Mouse (Mus musculus) midbrain, embryonic 13.5 days (tissue): Measurements from ENCODE around the gene Creld2. TPM values are rescaled to one million over a fixed set of nuclear protein-coding genes. Genes with fewer than 3 reads are reported as not detected.

Source experiments
- ATAC-seq: fragments of 200-750 bp; cut with Nextera tagmentation; 2 replicates; pipeline ENCODE4 v1.8.0; 2017; ENCODE audit warnings: mild to moderate bottlenecking, moderate TSS enrichment, moderate library complexity
- H3K27ac ChIP-seq: fragments of 300-500 bp; sonication (generic); 2 replicates; pipeline ENCODE4 v1.5.1; 2015; ENCODE audit warnings: inconsistent platforms, mild to moderate bottlenecking, moderate library complexity
- H3K27me3 ChIP-seq: fragments of 300-500 bp; sonication (generic); 2 replicates; pipeline ENCODE4 v1.6.1; 2015; ENCODE audit warnings: mild to moderate bottlenecking, inconsistent platforms
- H3K36me3 ChIP-seq: fragments of 300-500 bp; sonication (generic); 2 replicates; pipeline ENCODE4 v1.6.1; 2015; ENCODE audit warnings: mild to moderate bottlenecking, inconsistent platforms
- H3K4me1 ChIP-seq: fragments of 300-500 bp; sonication (generic); replicated peaks from 2 replicates; pipeline ENCODE4 v1.6.1; 2015; ENCODE audit warnings: inconsistent platforms
- H3K4me2 ChIP-seq: fragments of 300-500 bp; sonication (generic); replicated peaks from 2 replicates; pipeline ENCODE4 v1.6.1; 2015; ENCODE audit warnings: moderate library complexity, mild to moderate bottlenecking, inconsistent platforms
- H3K4me3 ChIP-seq: fragments of 300-500 bp; sonication (generic); replicated peaks from 2 replicates; pipeline ENCODE4 v1.5.1; 2015; ENCODE audit warnings: mild to moderate bottlenecking, inconsistent platforms
- H3K9ac ChIP-seq: fragments of 300-500 bp; sonication (generic); replicated peaks from 2 replicates; pipeline ENCODE4 v1.6.1; 2015; ENCODE audit warnings: mild to moderate bottlenecking, inconsistent platforms
- H3K9me3 ChIP-seq: fragments of 300-500 bp; sonication (generic); 2 replicates; pipeline ENCODE4 v1.6.1; 2016; ENCODE audit warnings: mild to moderate bottlenecking, inconsistent platforms
- WGBS: fragments of 180-500 bp; shearing (Covaris S2); methylation state at CpG from one replicate; pipeline ENCODE4 v1.1.7; 2015; 5-methylcytosine and 5-hydroxymethylcytosine counted together
- polyA plus RNA-seq: library from polyadenylated mRNA; unstranded; fragments of >200 nt; fragmentation: Nextera tagmentation; extraction: Ambion mirVana; gene quantifications from 2 replicates; pipeline ENCODE4 v1.2.1, GENCODE M21; 2015

Creld2 gene
- polyA plus RNA-seq, 1 experiment from 2014 or later = 55.7 TPM

- Histone ChIP-seq H3K4me3 (no peak overlapping the region), H3K27ac (no peak overlapping the region), H3K4me2 (no peak overlapping the region), H3K36me3 (peaks cover 12% of the 10 kb centered on the region), H3K9ac (no peak overlapping the region), H3K4me1 (no peaks in the 10 kb centered on the region), H3K9me3 (no peaks in the 10 kb centered on the region), H3K27me3 (peaks cover under 1% of the 10 kb centered on the region; the same call in 1 of the 2 replicates)
- WGBS = 68% methylated on average over 5 of the region's 5 CpGs
- ATAC-seq = no peak
Observed at GRCm38 (mm10) chr15:88831482-88831881, 12.0 kb downstream of the Creld2 start.

DNA sequence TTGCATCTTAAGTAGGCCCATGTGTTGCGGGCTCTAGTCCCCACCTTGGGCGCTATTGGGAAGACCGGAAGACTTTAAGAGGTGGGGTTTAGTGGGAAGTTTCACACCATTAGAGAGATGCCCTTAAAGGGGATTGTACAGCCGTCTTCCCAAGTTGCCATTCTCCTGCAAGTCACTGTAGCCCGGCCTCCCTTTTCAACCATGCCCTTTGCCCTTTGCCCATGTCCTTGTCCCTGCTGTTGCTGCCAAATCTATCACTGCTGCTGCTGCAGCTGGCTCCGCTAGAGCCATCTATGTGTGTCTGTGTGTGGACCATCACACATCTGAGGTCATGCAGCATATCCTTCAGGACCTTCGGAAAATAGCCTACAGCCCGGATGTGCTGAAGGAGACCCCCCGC lies 13.1 kb downstream of the Creld2 start:
- WGBS = 86% methylated on average over 9 of the region's 9 CpGs
- H3K36me3 ChIP-seq = peaks cover 3% of the 10 kb centered on the region
- H3K4me1 ChIP-seq = peaks cover 6% of the 10 kb centered on the region
- no peak for ATAC-seq
- no peak overlapping the region for H3K27ac ChIP-seq
- H3K27me3 ChIP-seq = peaks cover 4% of the 10 kb centered on the region; the same call in 1 of the 2 replicates
- H3K4me3 ChIP-seq = no peak overlapping the region
- no peaks in the 10 kb centered on the region for H3K9me3 ChIP-seq
- H3K4me2 ChIP-seq = no peak overlapping the region
- H3K9ac ChIP-seq = no peak overlapping the region

DNA sequence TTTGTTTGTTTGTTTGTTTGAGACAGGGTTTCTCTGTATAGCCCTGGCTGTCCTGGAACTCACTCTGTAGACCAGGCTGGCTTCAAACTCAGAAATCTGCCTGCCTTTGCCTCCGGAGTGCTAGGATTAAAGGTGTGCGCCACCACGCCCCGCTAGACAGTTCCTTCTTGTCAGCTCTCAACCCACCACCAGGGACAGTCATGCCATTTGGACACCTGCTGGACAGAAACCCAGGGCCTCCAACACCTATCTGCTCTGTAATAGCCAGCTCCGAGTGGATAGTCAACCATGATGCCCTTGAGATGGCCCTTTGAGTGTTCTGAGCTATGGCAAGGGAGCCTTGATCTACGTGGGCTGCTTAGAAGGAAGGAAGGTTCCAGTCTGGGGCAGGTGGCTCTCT lies 16.6 kb downstream of the Creld2 start:
- peaks cover 21% of the 10 kb centered on the region for H3K4me1 ChIP-seq
- ATAC-seq = no peak
- H3K4me3 ChIP-seq = no peak overlapping the region
- H3K4me2 ChIP-seq = no peak overlapping the region
- peaks cover 8% of the 10 kb centered on the region; the same call in 1 of the 2 replicates for H3K27me3 ChIP-seq
- 85% methylated on average over 6 of the region's 6 CpGs for WGBS
- no peaks in the 10 kb centered on the region for H3K36me3 ChIP-seq
- H3K27ac ChIP-seq = no peak overlapping the region
- no peaks in the 10 kb centered on the region for H3K9me3 ChIP-seq
- no peak overlapping the region for H3K9ac ChIP-seq

GRCm38 (mm10) chr15:88836571-88836970 lies 17.1 kb downstream of the Creld2 start:
- 71% methylated on average over 5 of the region's 5 CpGs for WGBS
- no peak overlapping the region for H3K27ac ChIP-seq
- no peak overlapping the region for H3K9ac ChIP-seq
- no peaks in the 10 kb centered on the region for H3K36me3 ChIP-seq
- H3K4me3 ChIP-seq = no peak overlapping the region
- H3K27me3 ChIP-seq = peaks cover 8% of the 10 kb centered on the region; the same call in 1 of the 2 replicates
- H3K9me3 ChIP-seq = no peaks in the 10 kb centered on the region
- peak overlapping the region; percentile 71 for H3K4me2 ChIP-seq
- peaks cover 21% of the 10 kb centered on the region for H3K4me1 ChIP-seq
- ATAC-seq = no peak

GRCm38 (mm10) chr15:88837199-88837932 lies 17.9 kb downstream of the Creld2 start:
- Histone ChIP-seq H3K4me2 (peak overlapping the region; percentile 71), H3K27me3 (peaks cover 8% of the 10 kb centered on the region; the same call in 1 of the 2 replicates), H3K27ac (no peak overlapping the region), H3K9ac (peak overlapping the region; percentile 65), H3K9me3 (no peaks in the 10 kb centered on the region), H3K4me3 (peak overlapping the region; percentile 49), H3K4me1 (peaks cover 21% of the 10 kb centered on the region), H3K36me3 (no peaks in the 10 kb centered on the region)
- ATAC-seq = peak; percentile 66
- WGBS = under 1% methylated on average over 39 of the region's 39 CpGs

GRCm38 (mm10) chr15:88837977-88838376 lies 18.5 kb downstream of the Creld2 start:
- H3K4me1 ChIP-seq = peaks cover 21% of the 10 kb centered on the region
- peak overlapping the region; percentile 71 for H3K4me2 ChIP-seq

DNA sequence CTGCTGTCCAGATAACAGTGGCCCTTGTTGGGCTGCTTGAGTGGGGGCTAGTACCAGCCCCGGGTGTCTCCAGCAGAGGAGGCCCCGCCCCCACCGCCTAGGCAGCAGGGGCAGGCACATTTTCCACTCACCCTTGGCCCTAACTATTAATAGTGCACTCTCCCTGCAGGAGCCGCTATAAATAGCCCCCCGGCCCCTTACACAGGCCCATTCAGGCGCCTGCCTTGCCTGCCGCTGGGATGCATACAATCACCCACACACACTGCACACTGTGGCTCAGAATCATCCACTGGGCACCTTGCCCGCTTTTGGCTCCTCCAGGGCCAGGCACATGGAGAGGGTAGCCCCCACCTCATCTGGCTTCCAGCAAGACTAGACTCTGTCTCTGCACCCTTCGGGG lies 19.8 kb downstream of the Creld2 start:
- no peaks in the 10 kb centered on the region for H3K36me3 ChIP-seq
- no peaks in the 10 kb centered on the region for H3K9me3 ChIP-seq
- 38% methylated on average over 9 of the region's 9 CpGs for WGBS
- no peak overlapping the region for H3K4me2 ChIP-seq
- no peak overlapping the region for H3K9ac ChIP-seq
- no peak overlapping the region for H3K4me3 ChIP-seq
- peaks cover 8% of the 10 kb centered on the region; the same call in 1 of the 2 replicates for H3K27me3 ChIP-seq
- peaks cover 21% of the 10 kb centered on the region for H3K4me1 ChIP-seq
- ATAC-seq = peak; percentile 80
- H3K27ac ChIP-seq = peak overlapping the region; percentile 39; the same call in 1 of the 2 replicates

More at GRCm38 (mm10) chr15:88837977-88838376, 18.5 kb downstream of the Creld2 start:
- Histone ChIP-seq H3K4me3 (peak overlapping the region; percentile 49), H3K27me3 (peaks cover 8% of the 10 kb centered on the region; the same call in 1 of the 2 replicates), H3K36me3 (no peaks in the 10 kb centered on the region), H3K9ac (peak overlapping the region; percentile 65), H3K9me3 (no peaks in the 10 kb centered on the region), H3K27ac (no peak overlapping the region)
- 2% methylated on average over 11 of the region's 11 CpGs for WGBS
- ATAC-seq = no peak

GRCm38 (mm10) chr15:88840126-88840525 lies 20.7 kb downstream of the Creld2 start:
- Histone ChIP-seq H3K36me3 (no peaks in the 10 kb centered on the region), H3K9ac (no peak overlapping the region), H3K4me2 (no peak overlapping the region), H3K4me1 (peaks cover 21% of the 10 kb centered on the region), H3K4me3 (no peak overlapping the region), H3K27me3 (peaks cover 8% of the 10 kb centered on the region; the same call in 1 of the 2 replicates), H3K27ac (peak overlapping the region; percentile 39; the same call in 1 of the 2 replicates), H3K9me3 (no peaks in the 10 kb centered on the region)
- WGBS = 67% methylated on average over 9 of the region's 10 CpGs
- no peak for ATAC-seq

DNA sequence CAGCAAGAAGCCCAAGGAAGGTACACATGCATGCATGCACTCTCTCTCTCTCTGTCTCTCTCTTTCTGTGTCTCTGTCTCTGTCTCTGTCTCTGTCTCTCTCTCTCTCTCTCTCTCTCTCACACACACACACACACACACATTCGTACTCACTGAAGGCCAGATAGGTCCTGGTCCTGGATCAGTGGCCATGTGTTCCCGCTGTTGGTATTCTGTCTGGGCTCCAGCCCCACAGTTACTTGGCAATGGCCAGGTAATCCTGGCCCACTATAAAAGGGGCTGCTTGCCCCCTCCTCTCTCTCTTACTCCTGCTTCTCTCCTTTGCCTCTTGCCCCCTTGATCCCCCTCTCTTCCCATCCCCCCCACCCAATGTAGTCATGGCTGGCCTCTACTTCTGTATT lies 21.7 kb downstream of the Creld2 start:
- Histone ChIP-seq H3K4me3 (no peak overlapping the region), H3K27me3 (peaks cover 8% of the 10 kb centered on the region; the same call in 1 of the 2 replicates), H3K27ac (no peak overlapping the region), H3K9ac (no peak overlapping the region), H3K9me3 (no peaks in the 10 kb centered on the region), H3K4me1 (peaks cover 21% of the 10 kb centered on the region), H3K36me3 (no peaks in the 10 kb centered on the region), H3K4me2 (no peak overlapping the region)
- ATAC-seq = no peak
- 85% methylated on average over 2 of the region's 2 CpGs for WGBS

DNA sequence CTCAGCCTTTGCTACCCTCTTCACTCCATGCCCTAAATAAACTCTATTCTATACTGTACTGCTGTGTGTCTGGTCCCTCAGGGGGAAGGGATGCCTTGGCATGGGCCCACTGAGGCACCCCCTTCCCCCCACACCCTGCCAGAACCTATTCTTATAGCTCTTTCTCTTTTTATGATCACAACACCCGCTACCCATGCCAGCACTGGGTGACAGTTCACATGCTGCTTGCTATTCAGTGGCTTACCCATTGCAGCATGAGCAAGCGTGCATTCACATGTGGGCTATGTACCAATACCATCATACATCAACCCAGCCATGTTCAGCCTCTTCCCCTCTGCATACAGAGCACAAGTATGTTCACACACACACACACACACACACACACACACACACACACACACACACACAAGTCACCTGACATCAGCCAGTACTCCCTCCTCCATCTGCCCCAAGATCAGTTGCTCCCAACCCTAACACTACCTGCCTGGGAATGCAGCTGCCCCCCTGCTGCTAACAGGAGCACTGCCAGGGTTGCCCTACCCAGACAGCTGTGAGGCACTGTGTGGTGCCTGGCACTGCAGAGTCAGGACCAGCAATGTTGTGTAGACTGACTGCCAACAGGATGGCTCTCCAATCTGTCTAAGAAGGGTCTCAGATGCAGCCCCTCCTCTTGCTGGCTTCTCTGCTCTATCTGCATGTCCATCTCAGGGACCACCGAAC lies 22.3 kb downstream of the Creld2 start:
- ATAC-seq = no peak
- 91% methylated on average over 3 of the region's 3 CpGs for WGBS
- Histone ChIP-seq H3K9me3 (no peaks in the 10 kb centered on the region), H3K27ac (no peak overlapping the region), H3K9ac (no peak overlapping the region), H3K36me3 (no peaks in the 10 kb centered on the region), H3K4me1 (peaks cover 21% of the 10 kb centered on the region), H3K4me3 (no peak overlapping the region), H3K4me2 (no peak overlapping the region), H3K27me3 (peaks cover 4% of the 10 kb centered on the region; the same call in 1 of the 2 replicates)

DNA sequence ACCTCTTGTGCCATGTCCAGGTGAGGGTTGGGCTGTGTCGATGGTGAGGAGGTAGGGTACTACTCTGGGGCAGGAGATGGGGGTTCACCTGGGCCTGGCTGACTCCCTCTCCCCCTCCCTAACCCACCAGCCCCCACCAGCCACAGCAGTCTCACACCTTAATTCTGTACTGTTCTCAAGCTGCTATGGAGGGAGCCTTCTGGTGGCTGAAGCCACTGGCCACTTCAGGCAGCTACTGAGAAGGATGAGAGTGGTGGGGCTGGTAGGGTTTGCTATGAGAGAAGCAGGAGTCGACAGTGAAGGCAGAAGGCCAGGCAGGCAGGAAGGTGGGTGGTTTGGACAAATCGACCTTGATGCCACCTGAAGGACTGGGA lies 22.8 kb downstream of the Creld2 start:
- no peak overlapping the region for H3K27ac ChIP-seq
- ATAC-seq = no peak
- H3K4me3 ChIP-seq = no peak overlapping the region
- H3K27me3 ChIP-seq = 0 out of 2 replicates have a peak, but pooled peaks cover 4% of the 10 kb centered on the region
- 86% methylated on average over 3 of the region's 3 CpGs for WGBS
- no peaks in the 10 kb centered on the region for H3K36me3 ChIP-seq
- no peak overlapping the region for H3K9ac ChIP-seq
- H3K4me2 ChIP-seq = no peak overlapping the region
- peaks cover 18% of the 10 kb centered on the region for H3K4me1 ChIP-seq
- H3K9me3 ChIP-seq = no peaks in the 10 kb centered on the region

DNA sequence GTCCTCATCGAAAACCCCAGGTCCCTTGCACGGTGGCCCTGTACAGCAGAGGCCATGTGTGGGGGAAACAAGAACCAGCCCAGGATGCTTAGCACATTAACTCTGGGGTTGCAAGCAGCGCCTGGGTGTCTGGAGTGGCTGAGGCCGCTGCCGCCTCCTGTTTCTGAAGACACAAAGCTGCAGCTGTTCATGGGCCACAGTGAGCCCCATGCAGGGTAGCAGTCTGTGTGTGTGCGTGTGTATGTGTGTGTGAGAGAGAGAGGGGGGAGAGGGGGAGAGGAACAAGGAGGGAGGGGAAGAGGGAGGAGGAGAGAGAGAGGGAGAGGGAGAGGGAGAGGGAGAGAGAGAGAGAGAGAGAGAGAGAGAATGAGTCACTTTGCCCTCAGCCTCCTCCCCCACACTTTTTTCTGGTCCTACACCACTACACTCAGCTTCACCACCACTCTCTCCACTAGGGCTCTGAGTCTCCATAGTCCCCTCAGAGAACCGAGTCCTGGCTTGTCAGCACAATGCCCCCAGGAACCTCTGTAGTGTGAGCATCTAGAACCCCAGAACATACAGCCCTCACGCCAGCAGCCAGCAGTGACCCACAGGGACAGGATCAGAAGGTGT lies 24.1 kb downstream of the Creld2 start:
- no peak overlapping the region for H3K4me3 ChIP-seq
- peak; percentile 31; the same call in 1 of the 2 replicates for ATAC-seq
- H3K4me2 ChIP-seq = no peak overlapping the region
- no peaks in the 10 kb centered on the region for H3K36me3 ChIP-seq
- 57% methylated on average over 8 of the region's 8 CpGs for WGBS
- H3K27ac ChIP-seq = no peak overlapping the region
- peaks cover 9% of the 10 kb centered on the region for H3K4me1 ChIP-seq
- H3K9ac ChIP-seq = no peak overlapping the region
- 0 out of 2 replicates have a peak, but pooled peaks cover 4% of the 10 kb centered on the region for H3K27me3 ChIP-seq
- H3K9me3 ChIP-seq = no peaks in the 10 kb centered on the region
